Mouse (Mus musculus) c-Kit-positive CD71-negative TER-119-negative erythroid progenitor cells, embryonic 14.5 days (primary cell): ENCODE results near the gene Senp5.
"Not testable (repeated sequence)": the region's sequence is repeated elsewhere in the genome, so short reads cannot be mapped to it uniquely, and the experiment has no call there.

ENCODE experiments used
- DNase-seq: peaks from one replicate; pipeline ENCODE4 v3.0.0-alpha.2; 2013; ENCODE audit warnings: low read depth

Gene Senp5

GRCm38 (mm10) chr16:32002509-32003477 lies at the start of gene Senp5:
Gene Senp5, minus strand, starts transcription at chr16:32003287.
- peak; percentile 91 for DNase-seq

GRCm38 (mm10) chr16:32042367-32042766 lies 39.3 kb upstream of the Senp5 start:
- no peak for DNase-seq

GRCm38 (mm10) chr16:32019678-32020077 lies 16.6 kb upstream of the Senp5 start:
- no peak for DNase-seq

GRCm38 (mm10) chr16:32010330-32010729 lies 7.2 kb upstream of the Senp5 start:
- DNase-seq = no peak

GRCm38 (mm10) chr16:32009913-32010312 lies 6.8 kb upstream of the Senp5 start:
- DNase-seq = no peak

- no peak for DNase-seq
Observed at GRCm38 (mm10) chr16:32008529-32009293, 5.6 kb upstream of the Senp5 start.

- no peak for DNase-seq
Observed at GRCm38 (mm10) chr16:32004731-32005130, 1.6 kb upstream of the Senp5 start.

- DNase-seq = no peak
Observed at GRCm38 (mm10) chr16:31996371-31996770, 6.7 kb downstream of the Senp5 start.

- DNase-seq = no peak
Observed at GRCm38 (mm10) chr16:31993946-31994345, 9.1 kb downstream of the Senp5 start.

GRCm38 (mm10) chr16:31993195-31993594 lies 9.9 kb downstream of the Senp5 start:
- no peak for DNase-seq

GRCm38 (mm10) chr16:31992039-31992438 lies 11.0 kb downstream of the Senp5 start:
- DNase-seq = no peak

- DNase-seq = no peak
Observed at GRCm38 (mm10) chr16:31980946-31981345, 22.1 kb downstream of the Senp5 start.

- no peak for DNase-seq
Observed at GRCm38 (mm10) chr16:31979501-31979900, 23.6 kb downstream of the Senp5 start.

- DNase-seq = no peak
Observed at GRCm38 (mm10) chr16:31975258-31975657, 27.8 kb downstream of the Senp5 start.

- DNase-seq = no peak
Observed at GRCm38 (mm10) chr16:31963224-31963623, 39.9 kb downstream of the Senp5 start.

GRCm38 (mm10) chr16:31948345-31948774 lies 54.7 kb downstream of the Senp5 start, which contains the start of the genes 0610012G03Rik and Ncbp2:
Gene 0610012G03Rik, minus strand, starts transcription at chr16:31948494.
Gene Ncbp2, plus strand, starts transcription at chr16:31948513.
- peak; percentile 87 for DNase-seq

- DNase-seq = no peak
Observed at GRCm38 (mm10) chr16:31947901-31948316, 55.2 kb downstream of the Senp5 start.

- DNase-seq = no peak
Observed at GRCm38 (mm10) chr16:31947333-31947732, 55.8 kb downstream of the Senp5 start.

GRCm38 (mm10) chr16:31945986-31946385 lies 57.1 kb downstream of the Senp5 start:
- DNase-seq = not testable (repeated sequence)

- no peak for DNase-seq
Observed at GRCm38 (mm10) chr16:31945372-31945771, 57.7 kb downstream of the Senp5 start.

GRCm38 (mm10) chr16:31944698-31945255 lies 58.3 kb downstream of the Senp5 start:
- no peak for DNase-seq

- DNase-seq = peak; percentile 73
Observed at GRCm38 (mm10) chr16:31943980-31944379, 59.1 kb downstream of the Senp5 start.
